11 mouse cellular contexts compared by ENCODE assay signal in genomic region chr8:64620365-64621150, GRCm38 (mm10).
DNase-seq lines count a peak whose midpoint lies in the region; ATAC-seq and TF ChIP-seq lines count a peak whose summit lies in the region.
"Had no signal": no experiment of that assay in that cellular context is flagged by ENCODE, and none has a peak within 500 bp of the region (broad histone marks: within the 10 kb centered on the region; RNA-seq: fewer than 3 reads in every experiment).

No protein-coding gene starts in this region.

- no peak for TF ChIP-seq POLR2A in cerebellum, adult 2 months (IDR thresholded peaks at IDR 0.05; ENCODE audit: borderline replicate concordance, insufficient read depth, low read length)
- no peak for TF ChIP-seq POLR2A in liver, adult 2 months (IDR thresholded peaks at IDR 0.05; ENCODE audit: extremely low read depth, insufficient read depth, low read length)

- no peaks in the 10 kb centered on the region for H3K36me3 ChIP-seq in liver, adult 2 months (ENCODE audit: control insufficient read depth, insufficient read depth, low read length)
- no peaks in the 10 kb centered on the region for H3K36me3 ChIP-seq in liver, postnatal 0 days (replicated peaks; ENCODE audit: insufficient read depth, low read length)
- peaks cover 10% of the 10 kb centered on the region for H3K36me3 ChIP-seq in heart, embryonic 12.5 days

- peak in 1 of 2 experiments; percentile 41 for DNase-seq in cerebellum, adult 2 months
- no peak for DNase-seq in cerebellum, adult 11-12 months
- peak; percentile 41 for DNase-seq in liver, adult 2 months (ENCODE audit: extremely low read depth, low read depth, low spot score)
- DNase-seq in liver, postnatal 0 days = no peak
- no peak for DNase-seq in right cerebral cortex, postnatal 14 days
- no peak for DNase-seq in natural killer cell, adult 2 months (ENCODE audit: low spot score in 2 of 2)

- ATAC-seq in liver, postnatal 0 days = no peak
- ATAC-seq in heart, embryonic 12.5 days (ENCODE audit: insufficient number of reproducible peaks, low FRiP score) = peak; percentile 74
- peak; percentile 85 for ATAC-seq in megakaryocyte-erythroid progenitor cell, adult 5-6 weeks (replicated peaks; ENCODE audit: low FRiP score, low TSS enrichment, poor library complexity, severe bottlenecking)
- ATAC-seq: hindbrain, embryonic 16.5 days had no signal

- no peak overlapping the region for H3K4me3 ChIP-seq in cerebellum, adult 2 months (replicated peaks; ENCODE audit: insufficient read depth, low read depth, low read length)
- H3K4me3 ChIP-seq in liver, adult 2 months (ENCODE audit: insufficient read depth, low read depth, low read length) = no peak overlapping the region
- no peak overlapping the region for H3K4me3 ChIP-seq in liver, postnatal 0 days (ENCODE audit: low read depth, low read length)
- no peak overlapping the region for H3K4me3 ChIP-seq in heart, embryonic 12.5 days
- H3K4me3 ChIP-seq: limb, embryonic 13.5 days; megakaryocyte, embryonic 14.5 days had no signal

- H3K27me3 ChIP-seq in cerebellum, adult 2 months (ENCODE audit: control insufficient read depth, insufficient read depth, low read length) = no peaks in the 10 kb centered on the region
- H3K27me3 ChIP-seq in liver, adult 2 months (ENCODE audit: control insufficient read depth, insufficient read depth, low read length) = no peaks in the 10 kb centered on the region
- no peaks in the 10 kb centered on the region for H3K27me3 ChIP-seq in liver, postnatal 0 days (ENCODE audit: insufficient read depth, low read length)
- no peaks in the 10 kb centered on the region for H3K27me3 ChIP-seq in heart, embryonic 12.5 days (replicated peaks)
- H3K27me3 ChIP-seq: limb, embryonic 13.5 days; megakaryocyte, embryonic 14.5 days had no signal

- peaks cover 7% of the 10 kb centered on the region for H3K4me1 ChIP-seq in cerebellum, adult 2 months (ENCODE audit: control insufficient read depth, insufficient read depth, low read length)
- no peaks in the 10 kb centered on the region for H3K4me1 ChIP-seq in liver, adult 2 months (ENCODE audit: control insufficient read depth, insufficient read depth, low read length)
- H3K4me1 ChIP-seq in liver, postnatal 0 days (ENCODE audit: insufficient read depth) = no peaks in the 10 kb centered on the region
- peaks cover 30% of the 10 kb centered on the region for H3K4me1 ChIP-seq in heart, embryonic 12.5 days (replicated peaks)
- H3K4me1 ChIP-seq: limb, embryonic 13.5 days had no signal

- no peak for TF ChIP-seq EP300 in liver, postnatal 0 days (IDR thresholded peaks at IDR 0.05; ENCODE audit: low read depth)

- no peak for TF ChIP-seq CTCF in cerebellum, adult 2 months (IDR thresholded peaks at IDR 0.05; ENCODE audit: borderline replicate concordance, insufficient read depth, low read depth, low read length)
- no peak for TF ChIP-seq CTCF in liver, adult 2 months (IDR thresholded peaks at IDR 0.05; ENCODE audit: low read depth, low read length)
- no peak for TF ChIP-seq CTCF in liver, postnatal 0 days (IDR thresholded peaks at IDR 0.05; ENCODE audit: low read depth)

- H3K9ac ChIP-seq in liver, adult 2 months (ENCODE audit: low read depth, low read length) = no peak overlapping the region
- H3K9ac ChIP-seq in liver, postnatal 0 days (replicated peaks) = no peak overlapping the region
- H3K9ac ChIP-seq in heart, embryonic 12.5 days = no peak overlapping the region; the same call in 1 of the 2 replicates
- H3K9ac ChIP-seq: limb, embryonic 13.5 days had no signal

- no peaks in the 10 kb centered on the region for H3K79me2 ChIP-seq in liver, adult 2 months (ENCODE audit: control insufficient read depth, insufficient read depth, low read length)

- H3K9me3 ChIP-seq in liver, postnatal 0 days (ENCODE audit: low read length) = no peaks in the 10 kb centered on the region
- no peaks in the 10 kb centered on the region for H3K9me3 ChIP-seq in heart, embryonic 12.5 days (replicated peaks)
- H3K9me3 ChIP-seq: limb, embryonic 13.5 days; megakaryocyte, embryonic 14.5 days had no signal

- WGBS in cerebellum, adult 2 months = 19% methylated on average over 7 of the region's 7 CpGs
- WGBS in liver, adult 2 months = 49% methylated on average over 7 of the region's 7 CpGs
- 60% methylated on average over 7 of the region's 7 CpGs for WGBS in liver, postnatal 0 days (ENCODE audit: insufficient replicate concordance)
- 34% methylated on average over 7 of the region's 7 CpGs for WGBS in heart, embryonic 12.5 days

- H3K4me2 ChIP-seq in liver, postnatal 0 days (ENCODE audit: low read depth, low read length) = no peak overlapping the region
- H3K4me2 ChIP-seq in heart, embryonic 12.5 days = no peak overlapping the region
- H3K4me2 ChIP-seq: limb, embryonic 13.5 days had no signal

- 0 out of 2 replicates have a peak overlapping the region, but pooled peaks have one; percentile 33 for H3K27ac ChIP-seq in cerebellum, adult 2 months (ENCODE audit: insufficient read depth, low read length)
- no peak overlapping the region for H3K27ac ChIP-seq in liver, adult 2 months (replicated peaks; ENCODE audit: insufficient read depth, low read depth, low read length)
- no peak overlapping the region for H3K27ac ChIP-seq in liver, postnatal 0 days (ENCODE audit: low read depth)
- H3K27ac ChIP-seq in heart, embryonic 12.5 days (ENCODE audit: poor library complexity, severe bottlenecking) = peak overlapping the region; percentile 61
- H3K27ac ChIP-seq: limb, embryonic 13.5 days had no signal

Comparison
In these comparisons a context has a peak if more than half of its experiments do, and no peak if none do; other contexts are left out.
1. H3K27ac ChIP-seq: peak in cerebellum, adult 2 months (single experiment) and heart, embryonic 12.5 days (single experiment); none in liver, adult 2 months (single experiment) and liver, postnatal 0 days (single experiment).